Mouse (Mus musculus) skeletal muscle tissue, postnatal 0 days (tissue): ENCODE measurements around the gene Tmem138. TPM values are rescaled to one million over a fixed set of nuclear protein-coding genes. Genes with fewer than 3 reads are reported as not detected.

ENCODE experiments used
- polyA plus RNA-seq: library from polyadenylated mRNA; unstranded; fragments of >200 nt; fragmentation: Nextera tagmentation; extraction: Ambion mirVana; gene quantifications from 2 replicates; pipeline ENCODE4 v1.2.1, GENCODE M21; 2015

The Tmem138 gene
- polyA plus RNA-seq: 7.5 and 9.1 TPM in 2 replicates

DNA sequence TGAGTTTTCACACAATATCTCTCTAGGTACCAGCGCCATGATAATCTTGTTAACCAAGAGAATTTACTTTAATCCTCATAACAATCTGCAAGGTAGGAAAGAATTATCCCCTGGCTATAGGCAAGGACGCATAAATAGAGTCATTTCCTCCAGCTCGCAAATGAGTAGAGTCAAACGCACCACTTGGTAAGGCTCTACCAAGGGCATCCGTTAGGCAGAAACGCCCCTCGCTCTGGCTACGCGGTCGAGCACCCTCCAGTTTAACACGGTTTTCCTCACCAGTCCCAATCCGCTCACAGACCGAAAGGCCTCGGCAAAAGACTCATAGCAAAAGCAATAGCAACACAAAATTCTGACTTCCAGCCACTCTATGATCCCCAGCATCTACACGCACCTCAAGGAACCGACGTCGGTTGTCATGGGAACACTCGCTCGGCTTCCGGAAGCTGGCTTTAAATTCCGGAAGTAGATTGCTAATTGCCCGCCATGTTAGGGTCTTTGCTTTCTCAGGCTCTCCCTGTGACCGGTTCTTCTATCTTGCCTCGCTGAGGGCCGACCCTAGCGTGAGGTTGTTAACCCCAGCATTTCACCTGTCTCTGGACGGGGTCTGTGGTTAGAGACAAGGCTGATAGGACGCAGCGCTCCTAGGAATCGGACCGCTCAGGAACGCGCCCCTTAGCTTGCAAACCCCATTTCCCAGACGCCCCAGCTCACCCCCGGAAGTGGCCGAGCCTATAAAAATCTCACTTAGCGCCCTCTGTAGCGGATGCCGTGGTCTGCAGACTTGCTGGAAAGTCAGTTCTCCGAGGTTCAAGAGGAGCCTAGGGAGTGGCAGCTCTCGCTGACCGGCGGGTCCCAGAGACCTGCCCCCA lies at the start of gene Tmem138, which contains the start of gene Cyb561a3:
Tmem138 (minus strand) TSS at position 673 of the 872 bp plus-strand sequence.
Cyb561a3 (plus strand) TSS at position 483 of the 872 bp plus-strand sequence.

DNA sequence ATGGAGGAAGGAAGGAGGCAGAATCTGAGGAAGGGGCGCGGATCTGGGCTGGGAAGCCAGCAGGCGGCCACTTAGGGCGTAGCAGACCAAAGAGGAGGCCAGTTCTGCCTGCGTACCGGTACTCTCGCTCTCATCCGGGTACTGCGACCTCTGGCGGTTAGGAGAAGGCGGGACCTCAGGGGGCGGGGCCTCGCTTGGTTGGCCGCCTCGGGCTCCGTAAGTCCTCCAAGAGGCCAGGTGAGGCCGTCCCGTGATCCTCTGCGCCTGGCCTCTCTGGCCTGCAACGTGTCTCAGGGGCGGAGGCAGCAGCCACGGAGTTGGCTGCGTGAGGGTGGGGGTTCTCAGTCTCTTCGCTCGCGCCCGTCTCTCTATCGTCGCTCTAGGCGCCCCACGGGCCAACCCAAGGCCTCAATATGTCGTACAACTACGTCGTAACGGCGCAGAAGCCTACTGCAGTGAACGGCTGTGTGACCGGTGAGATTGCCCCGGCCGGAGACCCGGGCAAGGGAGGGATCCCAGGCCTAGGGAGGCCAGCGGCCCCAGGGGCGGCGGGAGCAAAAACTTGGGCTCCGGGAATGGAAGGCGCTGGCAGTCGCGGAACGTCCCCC lies 28.2 kb upstream of the Tmem138 start, which contains the start of the genes Ddb1 and Tkfc:
Ddb1 (plus strand) TSS at position 35 of the 608 bp plus-strand sequence.
Tkfc (minus strand) TSS at position 362 of the 608 bp plus-strand sequence.

GRCm38 (mm10) chr19:10555624-10556510 lies 21.3 kb downstream of the Tmem138 start, which contains the start of gene Tmem216:
Tmem216 (minus strand) TSS chr19:10556238.

DNA sequence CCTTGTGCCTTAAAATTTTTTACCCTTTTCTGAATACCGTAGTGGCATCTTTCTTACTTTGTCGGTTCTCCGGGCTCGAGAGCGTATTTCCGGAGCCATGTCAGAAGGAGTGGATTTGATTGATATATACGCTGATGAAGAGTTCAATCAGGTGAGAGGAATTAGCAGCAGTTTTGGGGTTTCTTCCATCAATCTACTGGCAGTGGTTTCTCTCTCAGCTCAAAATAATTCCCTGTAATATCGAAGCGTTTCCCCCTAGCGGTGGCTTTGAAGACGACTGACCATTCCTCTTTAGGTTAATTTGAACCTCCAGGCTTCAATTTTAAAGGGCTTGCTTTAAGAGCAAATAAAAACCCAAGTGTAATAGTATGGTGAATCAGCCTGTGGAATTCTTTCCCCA lies 51.3 kb downstream of the Tmem138 start, which contains the start of gene Sdhaf2:
Sdhaf2 (minus strand) TSS at position 233 of the 400 bp plus-strand sequence.

DNA sequence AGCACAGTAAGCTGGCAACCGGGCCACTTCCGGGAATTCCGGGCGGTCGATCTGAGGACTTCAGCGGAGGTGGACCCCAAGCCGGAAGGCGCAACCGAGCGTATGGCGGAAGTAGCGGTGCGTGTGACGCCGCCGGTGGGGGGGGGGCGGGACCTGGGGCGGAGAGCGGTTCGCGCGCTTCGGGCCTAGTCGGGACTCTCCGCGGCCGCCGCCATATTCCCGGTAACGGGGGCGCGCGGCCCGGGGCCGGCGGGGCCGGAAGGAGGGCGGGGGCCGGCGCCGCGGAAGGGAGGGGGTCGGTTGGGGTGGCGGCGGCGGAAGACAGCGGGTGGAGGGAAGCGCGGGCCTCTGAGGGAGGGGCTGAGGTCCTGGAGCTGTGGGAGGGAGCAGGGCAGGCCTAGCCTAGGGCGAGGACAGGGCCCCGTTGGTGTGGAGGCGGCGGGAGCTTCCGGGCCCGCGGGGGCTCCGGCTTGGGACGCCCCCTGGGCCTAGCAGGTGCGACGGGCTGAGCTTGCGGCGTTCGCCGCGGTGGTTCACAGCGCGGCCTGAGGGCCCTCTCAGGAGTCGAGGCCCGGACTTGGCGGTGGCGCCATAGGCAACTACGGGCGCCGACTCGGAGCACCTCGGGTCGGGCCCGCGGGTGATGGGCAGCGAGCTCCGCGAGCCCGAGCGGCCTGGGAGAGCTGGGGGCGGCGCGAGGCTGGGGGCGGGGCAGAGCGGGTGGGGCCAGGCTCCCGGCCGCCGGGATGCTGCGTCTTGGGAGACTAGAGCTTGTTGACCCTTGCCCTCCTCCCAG lies 51.9 kb downstream of the Tmem138 start, which contains the start of gene Cpsf7:
Cpsf7 (plus strand) TSS at position 161 of the 796 bp plus-strand sequence.

Other genes with a start within 250 kb of the Tmem138 start
- 0.59 and 1.6 TPM in 2 replicates for gene Syt7, start 188.3 kb downstream of the Tmem138 start, polyA plus RNA-seq
- gene Lrrc10b, start 119.9 kb downstream of the Tmem138 start, polyA plus RNA-seq: 0.12 and 0.28 TPM in 2 replicates
- gene Ppp1r32, start 94.4 kb downstream of the Tmem138 start, polyA plus RNA-seq: 0.17 TPM in 1 of 2 replicates, not detected in the other
- gene Cpsf7, start 52.1 kb downstream of the Tmem138 start, polyA plus RNA-seq: 17.2 and 17.3 TPM in 2 replicates
- 44.2 and 47.1 TPM in 2 replicates for gene Sdhaf2, start 51.2 kb downstream of the Tmem138 start, polyA plus RNA-seq
- gene Tmem216, start 21.1 kb downstream of the Tmem138 start, polyA plus RNA-seq: 12.1 and 17.5 TPM in 2 replicates
- 9.1 and 10.6 TPM in 2 replicates for gene Cyb561a3, start 190 bp downstream of the Tmem138 start, polyA plus RNA-seq
- 177 and 194 TPM in 2 replicates for gene Ddb1, start 28.0 kb upstream of the Tmem138 start, polyA plus RNA-seq
- 6.8 and 8.3 TPM in 2 replicates for gene Tkfc, start 28.3 kb upstream of the Tmem138 start, polyA plus RNA-seq
- 0.17 and 0.28 TPM in 2 replicates for gene Vwce, start 56.9 kb upstream of the Tmem138 start, polyA plus RNA-seq
- 0.40 TPM in 1 of 2 replicates, not detected in the other for gene Pga5, start 100.7 kb upstream of the Tmem138 start, polyA plus RNA-seq
- gene Vps37c, start 111.4 kb upstream of the Tmem138 start, polyA plus RNA-seq: 21.6 and 22.5 TPM in 2 replicates
- 0.19 TPM in 2 replicates for gene Cd5, start 161.6 kb upstream of the Tmem138 start, polyA plus RNA-seq